Mouse (Mus musculus) Patski (cell line): ENCODE results near the gene Pp2d1. TPM values are rescaled to one million over a fixed set of nuclear protein-coding genes. Genes with fewer than 3 reads are reported as not detected.

Experiments used
- ATAC-seq: fragments of 100-300 bp; one replicate; pipeline ENCODE4 v1.8.0; 2021
- CTCF ChIA-PET: fragments of 350-600 bp; sonication (Branson Sonifier 250); formaldehyde crosslinking; loops from one replicate; lab custom pipeline; 2022; ENCODE audit warnings: inconsistent platforms; lab: Charles Lee
- POLR2A ChIA-PET: fragments of 350-600 bp; sonication (Branson Sonifier 250); formaldehyde crosslinking; loops from one replicate; lab custom pipeline; 2022; ENCODE audit warnings: antibody characterized with exemption, inconsistent platforms; lab: Charles Lee
- DNase-seq: peaks from one replicate; pipeline ENCODE4 v3.0.0-alpha.2; 2011; ENCODE audit warnings: low read depth, low spot score
- H3K27me3 ChIP-seq: fragments of 371-371 bp; one replicate; pipeline ENCODE4 v1.5.1; 2021
- CTCF ChIP-seq: fragments of 100-300 bp; IDR thresholded peaks from one replicate; pipeline ENCODE4 v1.5.1; 2021
- in situ Hi-C: fragments of 300-500 bp; cut with MboI; formaldehyde crosslinking; loops from 3 replicates; pipeline ENCODE4 v1.11.1; 2018; ENCODE audit warnings: low pct_unique_long_range_greater_than_20kb, mixed read lengths
- polyA plus RNA-seq: library from polyadenylated mRNA; unstranded; gene quantifications from one replicate; pipeline ENCODE4 v1.2.3, GENCODE M21; 2021

Pp2d1 gene
- polyA plus RNA-seq, 1 experiment from 2014 or later = 0.12 TPM

DNA sequence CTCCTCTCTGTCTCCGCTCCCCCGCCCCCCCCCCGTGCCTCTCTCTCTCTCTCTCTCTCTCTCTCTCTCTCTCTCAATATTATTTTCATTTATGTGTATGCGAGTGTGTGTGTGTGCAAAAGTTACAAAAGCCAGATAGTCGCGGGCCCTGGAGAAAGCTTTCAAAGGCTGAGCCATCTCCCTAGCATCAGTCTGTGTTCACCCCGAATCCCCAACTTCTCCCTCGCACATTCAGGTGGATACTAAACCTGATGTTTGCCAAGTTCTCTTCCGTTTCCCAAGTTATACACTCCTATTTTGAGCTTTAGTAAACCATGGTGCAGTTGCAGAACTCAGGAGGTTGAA is 75.8 kb downstream of the Pp2d1 start:
- no peak for DNase-seq
- POLR2A ChIA-PET = no interaction called here

DNA sequence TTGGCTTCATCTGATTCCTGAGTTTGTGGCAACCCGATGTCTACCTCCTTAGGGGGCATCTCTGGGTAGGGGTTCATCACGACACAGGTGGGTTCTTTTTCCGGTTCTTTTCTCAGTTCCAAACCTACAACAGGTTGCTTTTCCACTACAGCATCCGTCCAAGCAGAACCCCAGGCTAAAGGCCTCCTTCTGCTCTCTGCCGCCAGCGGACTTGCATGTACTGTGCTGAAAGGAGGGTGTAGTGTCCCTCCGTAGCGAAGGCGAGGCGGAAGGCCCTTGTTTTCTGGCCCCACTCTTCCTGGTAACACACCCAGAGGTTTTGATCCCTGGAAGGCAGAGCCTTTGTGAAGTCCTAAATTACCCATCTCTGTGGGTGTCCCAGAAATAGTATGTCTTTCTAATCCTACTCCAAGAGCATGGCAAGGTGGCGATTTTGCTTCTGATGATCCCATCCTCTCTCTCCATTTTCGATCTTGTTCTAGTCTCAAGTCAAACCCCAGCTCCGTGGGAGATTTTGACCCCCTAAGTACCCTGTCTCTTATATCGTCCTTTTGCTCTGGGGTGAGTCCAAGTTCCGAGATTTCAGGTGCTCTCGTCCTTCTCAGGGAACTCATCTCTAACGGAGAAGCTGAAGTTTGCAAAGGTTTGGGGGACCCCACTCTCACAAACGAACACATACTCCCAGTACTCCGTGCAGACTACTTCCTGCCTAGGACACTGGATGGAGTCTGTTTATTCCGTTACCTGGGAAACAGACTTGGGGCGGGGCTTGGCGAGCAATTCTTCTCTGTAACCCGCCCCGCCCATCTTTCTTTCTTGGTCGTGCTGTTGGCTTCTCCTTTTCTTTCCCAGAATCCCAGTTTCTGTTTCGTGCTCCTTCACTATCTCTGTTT is 76.4 kb downstream of the Pp2d1 start, which contains the start of gene Efhb:
Gene Efhb, minus strand, starts transcription at position 719 of the 893 bp plus-strand sequence.
- DNase-seq (no peak), ATAC-seq (peak; percentile 96)
- H3K27me3 ChIP-seq = no peaks in the 10 kb centered on the region
- ChIA-PET POLR2A (no interaction called here), CTCF (no interaction called here)
- in situ Hi-C loops = no loop called here
- TF ChIP-seq CTCF = no peak

More for the DNA sequence above, 75.8 kb downstream of the Pp2d1 start:
- in situ Hi-C loops = no loop called here
- no peak for TF ChIP-seq CTCF
- H3K27me3 ChIP-seq = no peaks in the 10 kb centered on the region
- no peak for ATAC-seq
- CTCF ChIA-PET = no interaction called here

Other genes with a start within 250 kb of the Pp2d1 start
- 0.18 TPM for gene Efhb, start 76.1 kb downstream of the Pp2d1 start, polyA plus RNA-seq
- 93.7 TPM for gene Rab5a, start 60.2 kb downstream of the Pp2d1 start, polyA plus RNA-seq
- gene Kat2b, start 27.4 kb upstream of the Pp2d1 start, polyA plus RNA-seq = 53.3 TPM
- 13.6 TPM for gene Sgo1, start 149.9 kb upstream of the Pp2d1 start, polyA plus RNA-seq